Mouse (Mus musculus) lung, adult 2 months (tissue): Measurements from ENCODE around the gene Fbxw9.

Source experiments
- CTCF ChIP-seq: fragments of 200-500 bp; IDR thresholded peaks from 2 replicates; pipeline ENCODE4 v1.5.1; 2011; ENCODE audit warnings: mild to moderate bottlenecking, low read length, control low read depth; ENCODE audit not compliant: insufficient read depth
- POLR2A ChIP-seq: fragments of 200-500 bp; IDR thresholded peaks from 2 replicates; pipeline ENCODE4 v1.6.1; 2011; ENCODE audit warnings: low read depth, mild to moderate bottlenecking, control low read depth, low read length, borderline replicate concordance; ENCODE audit errors: extremely low read depth

GRCm38 (mm10) chr8:85084633-85085032, 24.8 kb downstream of the Fbxw9 start:
- TF ChIP-seq CTCF: no peak
- TF ChIP-seq POLR2A: no peak
